Mouse (Mus musculus) brown adipose tissue, adult 24 weeks (tissue): ENCODE results near the gene 4933424G06Rik. TPM values are rescaled to one million over a fixed set of nuclear protein-coding genes. Genes with fewer than 3 reads are reported as not detected.

ENCODE experiments used
- polyA plus RNA-seq: library from polyadenylated mRNA; stranded (reverse); fragments of >200 nt; gene quantifications from 2 replicates; pipeline ENCODE4 v1.2.4, GENCODE M21; 2012; ENCODE audit not compliant: missing spikeins, insufficient read depth, insufficient read length

Gene 4933424G06Rik
- polyA plus RNA-seq, 1 experiment: not detected

Other genes starting within 250 kb of the 4933424G06Rik start
- 1.5 TPM in 2 replicates for gene Cnnm4, start 238.5 kb upstream of the 4933424G06Rik start, polyA plus RNA-seq
- gene Cnnm3, start 198.3 kb upstream of the 4933424G06Rik start, polyA plus RNA-seq: 7.2 and 7.3 TPM in 2 replicates
- 17.9 and 25.2 TPM in 2 replicates for gene Ankrd23, start 173.3 kb upstream of the 4933424G06Rik start, polyA plus RNA-seq
- 4.1 and 7.8 TPM in 2 replicates for gene Gm42417, start 170.7 kb upstream of the 4933424G06Rik start, polyA plus RNA-seq
- 5.0 and 8.4 TPM in 2 replicates for gene Ankrd39, start 162.7 kb upstream of the 4933424G06Rik start, polyA plus RNA-seq
- 4.1 and 6.7 TPM in 2 replicates for gene Sema4c, start 151.8 kb upstream of the 4933424G06Rik start, polyA plus RNA-seq
- gene Fam178b, start 27.0 kb upstream of the 4933424G06Rik start, polyA plus RNA-seq: not detected in 2 replicates
- 5,769 and 6,142 TPM in 2 replicates for gene Cox5b, start 18.7 kb upstream of the 4933424G06Rik start, polyA plus RNA-seq
- gene Actr1b, start 4.3 kb downstream of the 4933424G06Rik start, polyA plus RNA-seq: 51.9 and 52.4 TPM in 2 replicates
- not detected in 2 replicates for gene Zap70, start 51.6 kb downstream of the 4933424G06Rik start, polyA plus RNA-seq
- gene Tmem131, start 233.5 kb downstream of the 4933424G06Rik start, polyA plus RNA-seq: 13.6 and 17.8 TPM in 2 replicates